Mouse (Mus musculus): ENCODE measurements at regions not wholly inside any gene's neighbourhood (a gene's known extent, or its start where the extent isn't known, plus 50 kb on each side); places are given as distances from the start of the nearest gene placed in this dataset.

DNA sequence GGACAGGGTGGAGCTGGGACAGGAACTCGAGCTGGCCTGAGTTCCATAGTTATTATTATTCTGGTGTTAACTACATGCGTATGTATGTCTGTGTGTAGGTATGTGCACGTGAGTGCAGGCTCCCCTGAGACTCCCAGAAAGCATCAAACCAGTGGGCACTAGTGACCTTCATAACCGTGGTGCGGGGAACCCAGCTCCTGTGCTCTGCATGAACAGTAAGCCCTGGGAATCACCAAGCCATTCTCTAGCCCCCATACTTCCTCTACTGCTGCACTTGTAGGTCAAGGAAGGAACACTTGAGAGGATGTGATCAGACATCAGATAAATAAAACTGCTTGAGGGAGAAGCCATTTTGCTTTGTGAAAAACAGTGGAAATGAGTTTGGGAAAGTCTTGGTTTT, 211.2 kb downstream of the Btg1 start:
- peak; percentile 40 to 46 for DNase-seq
- H3K4me1 ChIP-seq (ENCODE audit: control insufficient read depth, insufficient read depth, low read length), result peaks cover 16% of the 10 kb centered on the region; the same call in 1 of the 2 replicates
- H3K4me3 ChIP-seq (replicated peaks; ENCODE audit: insufficient read depth, low read depth, low read length), result no peak overlapping the region
- H3K27me3 ChIP-seq (ENCODE audit: control insufficient read depth, insufficient read depth, low read length), result no peaks in the 10 kb centered on the region
- TF ChIP-seq POLR2A (IDR thresholded peaks at IDR 0.05; ENCODE audit: borderline replicate concordance, insufficient read depth, low read length) (no peak), CTCF (IDR thresholded peaks at IDR 0.05; ENCODE audit: borderline replicate concordance, insufficient read depth, low read depth, low read length) (no peak)
- H3K27ac ChIP-seq (ENCODE audit: insufficient read depth, low read length), result peak overlapping the region; percentile 80
- WGBS, result 67% methylated on average over 5 of the region's 5 CpGs

DNA sequence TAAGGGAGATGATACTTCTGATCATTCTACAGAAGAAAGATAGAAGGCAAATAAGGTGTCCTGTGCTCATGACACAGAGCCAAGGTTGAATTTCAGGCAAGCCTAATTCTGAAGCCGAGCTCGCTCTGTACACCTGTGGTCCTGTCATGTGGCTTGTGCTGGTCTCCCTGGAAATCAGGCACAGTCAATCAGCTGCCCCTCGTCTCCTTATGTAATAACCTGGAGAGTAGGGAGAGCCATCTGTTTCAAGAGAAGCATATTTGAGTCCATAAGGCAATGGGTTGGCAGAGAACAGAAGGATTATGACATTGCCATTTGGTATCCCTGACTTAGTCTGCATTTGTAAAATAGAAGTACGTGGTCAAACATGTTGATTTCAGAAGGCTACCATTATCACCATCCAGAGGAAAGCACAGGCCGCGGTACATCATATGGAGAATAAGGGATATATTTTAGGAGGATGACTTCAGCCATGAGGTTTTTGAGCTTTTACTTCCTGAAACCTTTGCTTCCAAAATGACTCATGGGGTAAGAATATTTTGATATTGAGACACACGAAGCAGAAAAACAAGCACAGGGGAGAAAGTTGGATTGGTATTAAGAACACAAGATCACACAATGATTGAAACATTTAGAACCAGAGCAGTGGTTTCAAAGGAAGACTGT, 211.9 kb downstream of the Btg1 start:
- no peak overlapping the region for H3K4me3 ChIP-seq (replicated peaks; ENCODE audit: insufficient read depth, low read depth, low read length)
- TF ChIP-seq CTCF (IDR thresholded peaks at IDR 0.05; ENCODE audit: borderline replicate concordance, insufficient read depth, low read depth, low read length) (no peak), POLR2A (IDR thresholded peaks at IDR 0.05; ENCODE audit: borderline replicate concordance, insufficient read depth, low read length) (peak; percentile 18; the same call in 1 of the 2 replicates)
- 13% methylated on average over 7 of the region's 7 CpGs for WGBS
- H3K4me1 ChIP-seq (ENCODE audit: control insufficient read depth, insufficient read depth, low read length), result peaks cover 16% of the 10 kb centered on the region; the same call in 1 of the 2 replicates
- H3K27me3 ChIP-seq (ENCODE audit: control insufficient read depth, insufficient read depth, low read length), result no peaks in the 10 kb centered on the region
- H3K27ac ChIP-seq (ENCODE audit: insufficient read depth, low read length), result peak overlapping the region; percentile 95
- peak; percentile 82 to 98 for DNase-seq

DNA sequence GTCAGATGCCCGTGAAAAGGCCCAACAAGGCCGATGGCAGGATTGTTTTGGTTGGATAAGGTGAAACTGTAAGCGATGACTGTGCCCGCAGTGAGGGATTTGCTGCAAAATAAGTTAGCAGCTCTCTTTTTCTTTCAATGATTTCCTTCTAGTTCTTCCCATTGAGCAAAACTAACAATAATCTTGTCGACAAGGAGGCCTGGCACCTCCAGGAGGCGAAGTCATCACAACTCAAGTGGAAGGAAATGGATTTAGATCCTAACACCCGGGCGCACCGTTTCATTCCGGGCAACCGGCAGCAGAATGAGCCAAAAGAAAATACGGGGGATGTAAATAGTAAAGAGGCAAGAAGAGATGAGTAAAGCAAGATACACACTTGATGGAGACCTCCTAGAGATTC, 214.3 kb downstream of the Btg1 start:
- H3K4me1 ChIP-seq (ENCODE audit: control insufficient read depth, insufficient read depth, low read length), result peaks cover 16% of the 10 kb centered on the region; the same call in 1 of the 2 replicates
- peak overlapping the region; percentile 52; the same call in 1 of the 2 replicates for H3K27ac ChIP-seq (ENCODE audit: insufficient read depth, low read length)
- no peaks in the 10 kb centered on the region for H3K27me3 ChIP-seq (ENCODE audit: control insufficient read depth, insufficient read depth, low read length)
- WGBS, result 32% methylated on average over 12 of the region's 12 CpGs
- no peak for TF ChIP-seq CTCF (IDR thresholded peaks at IDR 0.05; ENCODE audit: borderline replicate concordance, insufficient read depth, low read depth, low read length)
- TF ChIP-seq POLR2A (IDR thresholded peaks at IDR 0.05; ENCODE audit: borderline replicate concordance, insufficient read depth, low read length), result no peak
- peak; percentile 52 to 69 for DNase-seq
- H3K4me3 ChIP-seq (replicated peaks; ENCODE audit: insufficient read depth, low read depth, low read length), result no peak overlapping the region

- 86% methylated on average over 7 of the region's 7 CpGs for WGBS
- no peak for DNase-seq
- H3K27me3 ChIP-seq (ENCODE audit: control insufficient read depth, insufficient read depth, low read length), result no peaks in the 10 kb centered on the region
- TF ChIP-seq CTCF (IDR thresholded peaks at IDR 0.05; ENCODE audit: borderline replicate concordance, insufficient read depth, low read depth, low read length), result no peak
- no peak for TF ChIP-seq POLR2A (IDR thresholded peaks at IDR 0.05; ENCODE audit: borderline replicate concordance, insufficient read depth, low read length)
- H3K27ac ChIP-seq (ENCODE audit: insufficient read depth, low read length), result no peak overlapping the region
- H3K4me1 ChIP-seq (ENCODE audit: control insufficient read depth, insufficient read depth, low read length), result peaks cover 10% of the 10 kb centered on the region; the same call in 1 of the 2 replicates
- no peak overlapping the region for H3K4me3 ChIP-seq (replicated peaks; ENCODE audit: insufficient read depth, low read depth, low read length)
Measured at GRCm38 (mm10) chr10:96837230-96837629, 220.4 kb downstream of the Btg1 start.

DNA sequence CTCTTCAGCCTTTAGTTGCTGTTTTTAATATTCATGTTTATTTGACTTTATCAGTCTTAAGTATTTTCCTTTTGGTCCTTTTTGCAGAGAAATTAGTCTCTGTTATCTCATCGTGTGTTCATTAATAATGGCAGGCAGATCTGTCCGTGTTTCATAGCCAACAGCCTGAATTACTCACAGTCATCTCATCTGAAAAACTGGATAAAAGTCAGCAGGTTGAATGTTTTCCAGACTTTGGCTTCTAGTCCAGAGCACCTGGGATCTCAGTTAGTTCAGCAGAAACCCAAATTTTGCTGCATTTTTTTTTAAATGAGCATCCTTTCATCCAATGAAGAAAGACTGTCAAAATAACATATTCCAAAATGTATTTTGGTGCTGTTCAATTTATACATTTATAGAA, 224.3 kb downstream of the Btg1 start:
- peak in 1 of 2 experiments; percentile 91 for DNase-seq
- TF ChIP-seq CTCF (IDR thresholded peaks at IDR 0.05; ENCODE audit: borderline replicate concordance, insufficient read depth, low read depth, low read length), result no peak
- TF ChIP-seq POLR2A (IDR thresholded peaks at IDR 0.05; ENCODE audit: borderline replicate concordance, insufficient read depth, low read length), result no peak
- Histone ChIP-seq H3K4me3 (replicated peaks; ENCODE audit: insufficient read depth, low read depth, low read length) (no peak overlapping the region), H3K27ac (ENCODE audit: insufficient read depth, low read length) (peak overlapping the region; percentile 96), H3K4me1 (ENCODE audit: control insufficient read depth, insufficient read depth, low read length) (peaks cover 20% of the 10 kb centered on the region; the same call in 1 of the 2 replicates), H3K27me3 (ENCODE audit: control insufficient read depth, insufficient read depth, low read length) (no peaks in the 10 kb centered on the region)
- 14% methylated on average over 2 of the region's 2 CpGs for WGBS

- TF ChIP-seq POLR2A (IDR thresholded peaks at IDR 0.05; ENCODE audit: borderline replicate concordance, insufficient read depth, low read length) (no peak), CTCF (IDR thresholded peaks at IDR 0.05; ENCODE audit: borderline replicate concordance, insufficient read depth, low read depth, low read length) (no peak)
- Histone ChIP-seq H3K4me3 (replicated peaks; ENCODE audit: insufficient read depth, low read depth, low read length) (no peak overlapping the region), H3K4me1 (ENCODE audit: control insufficient read depth, insufficient read depth, low read length) (peaks cover 21% of the 10 kb centered on the region; the same call in 1 of the 2 replicates), H3K27me3 (ENCODE audit: control insufficient read depth, insufficient read depth, low read length) (no peaks in the 10 kb centered on the region), H3K27ac (ENCODE audit: insufficient read depth, low read length) (peak overlapping the region; percentile 66; the same call in 1 of the 2 replicates)
- peak; percentile 51 to 72 for DNase-seq
- 19% methylated on average over 2 of the region's 2 CpGs for WGBS
Measured at GRCm38 (mm10) chr10:96841956-96842355, 225.2 kb downstream of the Btg1 start.

- no peak overlapping the region for H3K4me3 ChIP-seq (replicated peaks; ENCODE audit: insufficient read depth, low read depth, low read length)
Measured at GRCm38 (mm10) chr10:96845906-96846305, 229.1 kb downstream of the Btg1 start.

GRCm38 (mm10) chr10:96847028-96847427, 230.2 kb downstream of the Btg1 start:
- H3K4me1 ChIP-seq (ENCODE audit: control insufficient read depth, insufficient read depth, low read length), result peaks cover 15% of the 10 kb centered on the region; the same call in 1 of the 2 replicates
- H3K4me3 ChIP-seq (replicated peaks; ENCODE audit: insufficient read depth, low read depth, low read length), result no peak overlapping the region
- DNase-seq, result no peak
- WGBS, result 6% methylated on average over 6 of the region's 6 CpGs
- no peaks in the 10 kb centered on the region for H3K27me3 ChIP-seq (ENCODE audit: control insufficient read depth, insufficient read depth, low read length)
- peak overlapping the region; percentile 61 for H3K27ac ChIP-seq (ENCODE audit: insufficient read depth, low read length)
- TF ChIP-seq POLR2A (IDR thresholded peaks at IDR 0.05; ENCODE audit: borderline replicate concordance, insufficient read depth, low read length), result no peak
- TF ChIP-seq CTCF (IDR thresholded peaks at IDR 0.05; ENCODE audit: borderline replicate concordance, insufficient read depth, low read depth, low read length), result no peak

More at GRCm38 (mm10) chr10:96845906-96846305, 229.1 kb downstream of the Btg1 start:
- H3K4me1 ChIP-seq (ENCODE audit: control insufficient read depth, insufficient read depth, low read length), result peaks cover 20% of the 10 kb centered on the region; the same call in 1 of the 2 replicates
- TF ChIP-seq POLR2A (IDR thresholded peaks at IDR 0.05; ENCODE audit: borderline replicate concordance, insufficient read depth, low read length) (no peak), CTCF (IDR thresholded peaks at IDR 0.05; ENCODE audit: borderline replicate concordance, insufficient read depth, low read depth, low read length) (no peak)
- 19% methylated on average over 4 of the region's 4 CpGs for WGBS
- peak; percentile 52 to 58 for DNase-seq
- peak overlapping the region; percentile 93 for H3K27ac ChIP-seq (ENCODE audit: insufficient read depth, low read length)
- no peaks in the 10 kb centered on the region for H3K27me3 ChIP-seq (ENCODE audit: control insufficient read depth, insufficient read depth, low read length)
